Mouse (Mus musculus) Patski (cell line): ENCODE results near the gene Gm5431. TPM values are rescaled to one million over a fixed set of nuclear protein-coding genes. Genes with fewer than 3 reads are reported as not detected.
"Not testable (repeated sequence)": the region's sequence is repeated elsewhere in the genome, so short reads cannot be mapped to it uniquely, and the experiment has no call there.

ENCODE experiments used
- ATAC-seq: fragments of 100-300 bp; one replicate; pipeline ENCODE4 v1.8.0; 2021
- CTCF ChIA-PET: fragments of 350-600 bp; sonication (Branson Sonifier 250); formaldehyde crosslinking; loops from one replicate; lab custom pipeline; 2022; ENCODE audit warnings: inconsistent platforms; lab: Charles Lee
- POLR2A ChIA-PET: fragments of 350-600 bp; sonication (Branson Sonifier 250); formaldehyde crosslinking; loops from one replicate; lab custom pipeline; 2022; ENCODE audit warnings: antibody characterized with exemption, inconsistent platforms; lab: Charles Lee
- DNase-seq: peaks from one replicate; pipeline ENCODE4 v3.0.0-alpha.2; 2011; ENCODE audit warnings: low read depth, low spot score
- H3K27me3 ChIP-seq: fragments of 371-371 bp; one replicate; pipeline ENCODE4 v1.5.1; 2021
- CTCF ChIP-seq: fragments of 100-300 bp; IDR thresholded peaks from one replicate; pipeline ENCODE4 v1.5.1; 2021
- in situ Hi-C: fragments of 300-500 bp; cut with MboI; formaldehyde crosslinking; loops from 3 replicates; pipeline ENCODE4 v1.11.1; 2018; ENCODE audit warnings: low pct_unique_long_range_greater_than_20kb, mixed read lengths
- polyA plus RNA-seq: library from polyadenylated mRNA; unstranded; gene quantifications from one replicate; pipeline ENCODE4 v1.2.3, GENCODE M21; 2021

Gm5431 gene
- polyA plus RNA-seq, 1 experiment from 2014 or later = 0.15 TPM

- H3K27me3 ChIP-seq = no peaks in the 10 kb centered on the region
- ChIA-PET POLR2A (no interaction called here), CTCF (interaction anchor here (1.3 to 2.9 kb wide), 4 partner anchors 10 to 195 kb away, joined by 4 to 12 read pairs (median 6); no protein-coding TSS in a partner anchor)
- no peak for TF ChIP-seq CTCF
- ATAC-seq (peak; percentile 93), DNase-seq (peak; percentile 91)
- in situ Hi-C loops = no loop called here
These were observed 3.1 kb downstream of the Gm5431 start for GRCm38 (mm10) chr11:48898812-48899431.

- no peaks in the 10 kb centered on the region for H3K27me3 ChIP-seq
- DNase-seq (no peak), ATAC-seq (no peak)
- TF ChIP-seq CTCF = no peak
- CTCF ChIA-PET = interaction anchor here (2.6 kb wide), 1 partner anchor 22 kb away, joined by 12 read pairs; no protein-coding TSS in a partner anchor
- in situ Hi-C loops = no loop called here
- POLR2A ChIA-PET = no interaction called here
These were observed 25.3 kb downstream of the Gm5431 start for GRCm38 (mm10) chr11:48876680-48877079.

- CTCF ChIA-PET = interaction anchor here (0.8 to 4.3 kb wide), 13 partner anchors 7 to 228 kb away, joined by 3 to 22 read pairs (median 4); partner anchors contain the start of gene Ifi47
- H3K27me3 ChIP-seq, POLR2A ChIA-PET, DNase-seq, in situ Hi-C loops, ATAC-seq: not testable (repeated sequence)
These were observed 26.6 kb downstream of the Gm5431 start for GRCm38 (mm10) chr11:48875343-48875837.

GRCm38 (mm10) chr11:48874465-48874864 lies 27.5 kb downstream of the Gm5431 start:
- DNase-seq (no peak), ATAC-seq (peak; percentile 31)
- no peaks in the 10 kb centered on the region for H3K27me3 ChIP-seq
- ChIA-PET CTCF (interaction anchor here (0.6 to 4.3 kb wide), 15 partner anchors 8 to 235 kb away, joined by 3 to 22 read pairs (median 4); partner anchors contain the start of gene Ifi47), POLR2A (interaction anchor here (1.0 kb wide), 1 partner anchor 205 kb away, joined by 4 read pairs; no protein-coding TSS in a partner anchor)
- in situ Hi-C loops = loop anchor here (5.0 kb wide), 2 partner anchors 223 to 373 kb away; no protein-coding TSS in a partner anchor
- TF ChIP-seq CTCF = peak; percentile 75

- in situ Hi-C loops = loop anchor here (5.0 kb wide), 2 partner anchors 224 to 374 kb away; no protein-coding TSS in a partner anchor
- POLR2A ChIA-PET = interaction anchor here (0.7 kb wide), 1 partner anchor 216 kb away, joined by 3 read pairs; no protein-coding TSS in a partner anchor
- CTCF ChIA-PET = interaction anchor here (1.1 to 4.3 kb wide), 9 partner anchors 16 to 236 kb away, joined by 3 to 22 read pairs (median 5); no protein-coding TSS in a partner anchor
- no peaks in the 10 kb centered on the region for H3K27me3 ChIP-seq
- TF ChIP-seq CTCF = no peak
- DNase-seq (no peak), ATAC-seq (no peak)
These were observed 28.3 kb downstream of the Gm5431 start for GRCm38 (mm10) chr11:48873591-48874290.

- DNase-seq = no peak
- no peak for ATAC-seq
- CTCF ChIA-PET = interaction anchor here (1.1 to 4.3 kb wide), 8 partner anchors 15 to 237 kb away, joined by 3 to 22 read pairs (median 4); no protein-coding TSS in a partner anchor
These were observed 29.2 kb downstream of the Gm5431 start for GRCm38 (mm10) chr11:48872695-48873300.

GRCm38 (mm10) chr11:48871817-48872541 lies 30.0 kb downstream of the Gm5431 start:
- DNase-seq (no peak), ATAC-seq (no peak)
- no peaks in the 10 kb centered on the region for H3K27me3 ChIP-seq
- ChIA-PET CTCF (interaction anchor here (1.1 to 4.3 kb wide), 5 partner anchors 14 to 232 kb away, joined by 3 to 22 read pairs (median 5); no protein-coding TSS in a partner anchor), POLR2A (interaction anchor here (0.8 to 1.7 kb wide), 2 partner anchors 212 to 224 kb away, joined by 3 read pairs; no protein-coding TSS in a partner anchor)
- TF ChIP-seq CTCF = no peak
- in situ Hi-C loops = loop anchor here (5.0 kb wide), 2 partner anchors 225 to 375 kb away; no protein-coding TSS in a partner anchor

More at GRCm38 (mm10) chr11:48872695-48873300, 29.2 kb downstream of the Gm5431 start:
- in situ Hi-C loops = loop anchor here (5.0 kb wide), 2 partner anchors 225 to 375 kb away; no protein-coding TSS in a partner anchor
- TF ChIP-seq CTCF = no peak
- no peaks in the 10 kb centered on the region for H3K27me3 ChIP-seq
- POLR2A ChIA-PET = interaction anchor here (0.6 to 1.7 kb wide), 2 partner anchors 211 to 386 kb away, joined by 3 read pairs; no protein-coding TSS in a partner anchor

GRCm38 (mm10) chr11:48871201-48871772 lies 30.7 kb downstream of the Gm5431 start, which contains the start of gene Irgm1:
TSS of gene Irgm1 (minus strand) at chr11:48871683.
- ChIA-PET POLR2A (interaction anchor here (0.8 to 1.7 kb wide), 2 partner anchors 213 to 225 kb away, joined by 3 read pairs; no protein-coding TSS in a partner anchor), CTCF (interaction anchor here (1.2 to 4.3 kb wide), 4 partner anchors 12 to 237 kb away, joined by 3 to 22 read pairs (median 16); no protein-coding TSS in a partner anchor)
- no peak for TF ChIP-seq CTCF
- DNase-seq (no peak), ATAC-seq (peak; percentile 66)
- in situ Hi-C loops = loop anchor here (5.0 kb wide), 2 partner anchors 226 to 376 kb away; no protein-coding TSS in a partner anchor
- no peaks in the 10 kb centered on the region for H3K27me3 ChIP-seq
